Mouse (Mus musculus): ENCODE measurements around the gene Tnnc1.

GRCm38 (mm10) chr14:31226978-31227377 is 18.9 kb downstream of the Tnnc1 start:
- TF ChIP-seq CTCF (conservative IDR thresholded peaks at IDR 0.05; ENCODE audit: low read length) (no peak), NANOG (IDR thresholded peaks at IDR 0.05; ENCODE audit: borderline replicate concordance, low read length) (no peak)
